Mouse (Mus musculus) olfactory bulb, adult 2 months (tissue): ENCODE results near the gene Gemin2.

Experiments
- CTCF ChIP-seq: fragments of 200-500 bp; IDR thresholded peaks from 2 replicates; pipeline ENCODE4 v1.5.1; 2012; ENCODE audit warnings: low read depth, mild to moderate bottlenecking, low read length, moderate library complexity; ENCODE audit not compliant: insufficient read depth
- POLR2A ChIP-seq: fragments of 200-500 bp; IDR thresholded peaks from 2 replicates; pipeline ENCODE4 v1.6.1; 2012; ENCODE audit warnings: mild to moderate bottlenecking, low read depth, low read length, moderate library complexity; ENCODE audit not compliant: insufficient read depth

- TF ChIP-seq CTCF (no peak), POLR2A (peak; percentile 84)
These were observed 47.9 kb downstream of the Gemin2 start, which contains the start of gene Trappc6b for GRCm38 (mm10) chr12:59060993-59061595.
